Mouse (Mus musculus) mature B cell (primary cell): ENCODE measurements around the gene Tnfrsf25.

Source experiments
- in situ Hi-C: fragments of 300-500 bp; cut with MboI; formaldehyde crosslinking; loops from 2 replicates; pipeline ENCODE4 v1.14.3; 2019

Gene Tnfrsf25

DNA sequence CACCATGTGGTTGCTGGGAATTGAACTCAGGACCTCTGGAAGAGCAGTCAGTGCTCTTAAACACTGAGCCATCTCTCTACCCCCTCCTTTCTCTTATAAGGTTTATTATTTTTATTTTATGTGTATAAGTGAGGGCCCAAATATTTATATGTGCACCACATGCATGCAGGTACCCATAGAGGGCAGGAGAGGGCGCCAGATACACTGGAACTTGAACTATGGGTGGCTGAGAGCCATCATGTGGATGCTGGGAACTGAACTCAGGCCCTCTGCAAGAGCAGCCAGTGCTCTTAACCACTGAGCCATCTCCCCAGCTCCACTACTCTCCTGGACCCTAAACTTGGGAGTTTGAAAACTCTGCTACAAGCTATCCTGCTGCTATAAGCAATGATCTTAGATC lies 27.9 kb downstream of the Tnfrsf25 start:
- in situ Hi-C loops: no loop called here

DNA sequence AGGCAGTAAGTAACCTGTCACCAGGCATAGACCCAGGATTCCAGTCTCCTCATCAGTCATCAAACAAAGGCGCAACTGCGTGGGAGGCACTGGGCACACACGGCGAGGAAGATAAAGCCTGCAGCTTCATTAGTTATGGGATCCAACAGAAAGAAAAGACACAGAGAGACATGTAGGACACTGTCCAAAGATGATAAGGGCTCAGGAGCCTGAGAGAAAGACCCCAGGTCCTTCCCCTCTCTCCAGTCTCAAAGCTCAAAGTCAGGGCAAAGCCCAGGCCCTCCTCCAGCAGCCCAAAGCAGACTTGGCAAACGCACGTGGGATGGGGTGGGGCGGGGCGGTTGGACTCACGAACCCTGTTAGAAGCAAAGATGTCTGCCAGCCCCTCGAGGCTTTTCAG lies 29.7 kb downstream of the Tnfrsf25 start:
- in situ Hi-C loops: no loop called here

DNA sequence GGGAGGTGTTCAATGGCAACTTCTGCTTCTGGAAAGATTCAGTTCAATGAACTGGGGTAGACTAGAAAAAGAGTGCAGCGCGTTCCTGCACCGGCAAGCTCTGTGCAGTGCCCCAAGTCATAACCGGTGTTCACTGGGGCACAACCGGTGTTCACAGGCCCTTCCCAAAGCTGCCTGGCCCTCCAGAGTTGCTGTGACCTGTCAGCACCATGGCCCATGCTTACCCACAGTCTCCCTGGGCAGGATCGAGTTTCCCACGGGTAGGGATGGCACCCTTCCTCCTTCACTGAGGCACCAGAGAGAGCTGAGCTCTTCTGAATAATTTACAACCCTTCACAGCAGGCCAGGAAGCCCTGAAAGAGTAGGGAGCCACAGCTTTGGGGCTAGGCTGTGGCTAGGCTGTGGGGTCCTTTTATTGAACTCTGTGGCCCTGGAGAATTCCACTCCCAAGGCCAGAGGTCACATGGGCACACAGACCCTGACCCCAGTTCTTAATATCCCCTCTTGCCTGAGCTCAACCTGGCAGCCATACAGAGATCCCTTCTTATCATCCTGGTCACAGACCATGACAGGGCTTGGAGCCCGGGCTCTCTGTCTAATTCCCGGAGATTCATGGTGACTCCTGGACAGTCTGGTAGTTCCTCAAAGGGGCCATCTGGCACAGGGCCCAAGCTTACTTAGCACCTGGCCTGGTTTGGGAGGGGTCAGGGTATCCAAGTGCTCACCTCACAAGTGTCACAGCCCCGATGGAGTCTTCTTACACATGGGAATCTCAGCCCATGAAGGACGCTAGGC lies 30.5 kb downstream of the Tnfrsf25 start:
- in situ Hi-C loops: no loop called here

GRCm38 (mm10) chr4:152150546-152150945 lies 34.8 kb downstream of the Tnfrsf25 start:
- in situ Hi-C loops: no loop called here

DNA sequence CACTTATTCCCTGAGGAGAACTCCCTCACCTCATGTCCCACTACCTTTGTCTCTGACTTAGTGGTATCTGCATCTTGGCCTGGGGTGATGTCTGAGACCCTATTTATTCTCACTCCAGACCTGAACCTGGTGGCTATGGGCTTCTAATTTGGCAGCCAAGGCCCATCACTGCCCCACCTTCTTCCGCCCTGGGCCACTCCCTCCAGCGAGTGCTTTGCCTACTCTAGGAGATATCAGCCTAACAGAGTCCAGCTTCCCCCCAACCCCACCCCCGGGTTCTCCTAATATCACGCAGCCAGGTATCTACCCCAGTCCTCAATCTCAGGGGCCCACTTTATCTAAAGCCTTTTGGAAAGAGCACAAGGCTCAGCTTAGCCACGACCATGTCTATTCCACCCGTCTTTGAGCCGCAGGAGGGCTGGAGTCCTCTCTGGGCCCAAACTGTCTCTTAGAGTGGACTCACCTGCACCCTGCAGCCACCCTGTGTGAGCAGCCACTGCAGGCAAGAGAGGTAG lies 35.8 kb downstream of the Tnfrsf25 start:
- in situ Hi-C loops: no loop called here

- in situ Hi-C loops: no loop called here
Measured at GRCm38 (mm10) chr4:152151966-152152544, 36.3 kb downstream of the Tnfrsf25 start, which contains the start of gene Espn. TSS of gene Espn (minus strand) at chr4:152152371.

- in situ Hi-C loops: no loop called here
Measured at GRCm38 (mm10) chr4:152153771-152154177, 38.0 kb downstream of the Tnfrsf25 start.

DNA sequence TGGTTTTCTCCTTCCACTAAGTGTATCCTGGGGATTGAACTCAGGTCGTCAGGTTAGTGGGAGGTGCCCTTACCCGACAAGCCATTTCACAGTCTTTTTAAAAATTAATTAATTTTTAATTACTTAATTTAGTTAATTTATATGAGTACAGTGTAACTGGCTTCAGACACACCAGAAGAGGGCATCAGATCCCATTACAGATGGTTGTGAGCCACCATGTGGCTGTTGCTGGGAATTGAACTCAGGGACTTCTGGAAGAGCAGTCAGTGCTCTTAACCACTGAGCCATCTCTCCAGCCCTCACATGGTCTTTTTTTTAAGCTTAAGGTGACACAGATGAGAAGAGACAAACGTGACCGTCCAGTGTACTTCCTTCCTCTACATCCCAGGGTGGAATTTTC lies 39.3 kb downstream of the Tnfrsf25 start:
- in situ Hi-C loops: no loop called here

- in situ Hi-C loops: no loop called here
Measured at GRCm38 (mm10) chr4:152157779-152158584, 42.2 kb downstream of the Tnfrsf25 start.

GRCm38 (mm10) chr4:152158585-152159284 lies 43.0 kb downstream of the Tnfrsf25 start, which contains the start of gene Hes2:
TSS of gene Hes2 (plus strand) at chr4:152158867.
- in situ Hi-C loops: no loop called here

- in situ Hi-C loops: no loop called here
Measured at GRCm38 (mm10) chr4:152159285-152159678, 43.5 kb downstream of the Tnfrsf25 start.

DNA sequence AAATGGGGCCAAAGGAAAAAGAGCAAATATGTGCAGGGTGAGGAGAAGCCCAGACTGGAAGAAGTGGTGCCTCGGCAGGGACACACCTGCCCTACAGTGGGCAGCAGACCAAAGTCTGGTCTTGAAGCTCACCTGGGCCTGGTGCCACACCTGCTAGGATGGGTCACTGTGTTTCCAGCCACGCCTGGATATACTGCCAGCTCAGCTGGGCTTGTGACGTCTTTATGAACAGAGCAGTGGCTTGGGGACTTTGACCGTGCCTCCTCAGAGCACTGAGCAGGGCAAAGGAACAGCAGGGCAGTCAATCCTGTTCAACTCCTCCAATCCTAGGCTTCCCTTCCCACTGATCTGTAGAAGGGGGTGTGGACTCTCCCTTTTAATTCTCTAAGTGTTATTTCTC lies 45.0 kb downstream of the Tnfrsf25 start:
- in situ Hi-C loops: no loop called here

GRCm38 (mm10) chr4:152161601-152162000 lies 45.9 kb downstream of the Tnfrsf25 start:
- in situ Hi-C loops: no loop called here

- in situ Hi-C loops: no loop called here
Measured at GRCm38 (mm10) chr4:152162748-152163147, 47.0 kb downstream of the Tnfrsf25 start.

DNA sequence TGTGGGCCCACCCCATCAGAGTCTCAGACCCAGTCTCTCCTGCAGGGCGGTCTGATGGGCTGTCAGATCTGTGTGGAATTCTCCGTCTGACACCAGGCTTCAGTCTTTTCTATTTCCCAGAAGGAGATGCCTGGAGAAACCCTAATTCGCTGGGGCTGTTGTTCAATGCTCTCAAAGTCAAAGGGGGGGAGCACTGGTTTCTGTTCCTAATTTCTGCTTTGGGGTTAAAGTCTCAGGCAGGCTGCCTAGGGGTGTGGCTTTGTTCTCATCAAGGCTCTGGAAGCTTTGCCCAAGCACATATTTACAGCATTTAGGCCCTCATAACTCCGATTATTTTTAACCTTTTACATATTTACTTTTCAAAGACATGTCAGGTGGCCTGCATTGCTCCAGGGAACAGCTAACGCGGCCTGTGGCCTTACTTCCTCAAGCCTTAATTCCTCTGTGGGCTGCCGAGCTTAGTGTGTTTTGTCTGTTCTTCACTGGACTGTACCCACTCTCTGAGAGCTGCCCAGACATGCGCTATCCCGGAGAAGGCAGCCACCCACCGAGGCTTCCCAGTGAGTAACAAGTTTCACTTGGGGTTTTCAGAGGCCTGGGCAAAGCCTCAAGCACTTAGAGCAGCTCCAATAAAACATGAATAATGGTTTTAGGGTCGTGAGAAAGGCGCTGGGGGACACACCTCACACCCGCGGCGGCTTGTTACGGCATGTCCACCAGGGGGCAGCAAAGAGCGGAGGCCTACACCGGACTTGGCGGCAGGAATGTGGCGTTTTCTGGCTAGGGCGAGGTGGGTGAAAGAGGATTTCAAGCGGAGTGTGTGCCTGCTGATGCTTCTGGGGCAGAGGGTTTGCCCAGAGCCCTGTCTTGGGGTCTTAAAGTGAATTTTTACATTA lies 49.5 kb downstream of the Tnfrsf25 start:
- in situ Hi-C loops: no loop called here

DNA sequence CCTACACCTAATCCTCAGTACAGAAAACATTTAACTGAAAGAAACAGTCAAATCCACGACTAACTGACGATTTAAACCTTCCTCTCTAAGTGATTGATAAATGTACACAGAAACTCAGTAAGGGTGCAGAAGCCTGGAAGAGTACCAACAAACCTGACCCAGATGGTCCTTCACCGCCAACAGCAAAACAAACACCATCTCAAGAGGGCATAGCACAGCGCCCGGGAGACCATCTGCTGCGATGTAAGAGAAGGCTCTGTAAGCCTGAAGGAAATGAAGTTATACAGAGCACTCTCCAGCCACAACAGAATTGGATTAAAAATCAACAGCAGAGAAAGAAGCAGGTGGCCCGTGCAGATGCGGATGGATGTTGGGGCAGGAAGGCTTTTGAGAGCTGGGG lies 52.3 kb downstream of the Tnfrsf25 start:
- in situ Hi-C loops: no loop called here

- in situ Hi-C loops: no loop called here
Measured at GRCm38 (mm10) chr4:152169103-152169502, 53.4 kb downstream of the Tnfrsf25 start.
